Mouse (Mus musculus) limb, embryonic 14.5 days (tissue): ENCODE results near the gene Taf7l. TPM values are rescaled to one million over a fixed set of nuclear protein-coding genes. Genes with fewer than 3 reads are reported as not detected.

Experiments
- ATAC-seq: fragments of 200-750 bp; cut with Nextera tagmentation; 2 replicates; pipeline ENCODE4 v1.8.0; 2017; ENCODE audit warnings: low read depth, moderate number of reproducible peaks, moderate TSS enrichment; ENCODE audit not compliant: low FRiP score
- DNase-seq: peaks from one replicate; pipeline ENCODE4 v3.0.0-alpha.2; 2015; ENCODE audit warnings: low spot score
- H3K27ac ChIP-seq: fragments of 300-500 bp; sonication (generic); replicated peaks from 2 replicates; pipeline ENCODE4 v1.5.1; 2014; ENCODE audit warnings: low read depth, mild to moderate bottlenecking, low read length, moderate library complexity, mixed read lengths
- H3K27me3 ChIP-seq: fragments of 300-500 bp; sonication (generic); 2 replicates; pipeline ENCODE4 v1.6.1; 2014; ENCODE audit warnings: low read length, mixed read lengths; ENCODE audit not compliant: control insufficient read depth, insufficient read depth
- H3K36me3 ChIP-seq: fragments of 300-500 bp; sonication (generic); 2 replicates; pipeline ENCODE4 v1.6.1; 2014; ENCODE audit warnings: mild to moderate bottlenecking, low read length, moderate library complexity, mixed read lengths; ENCODE audit not compliant: control insufficient read depth, insufficient read depth
- H3K4me1 ChIP-seq: fragments of 300-500 bp; sonication (generic); 2 replicates; pipeline ENCODE4 v1.6.1; 2014; ENCODE audit warnings: antibody characterized with exemption, low read length, mixed read lengths; ENCODE audit not compliant: control insufficient read depth, insufficient read depth
- H3K4me2 ChIP-seq: fragments of 300-500 bp; sonication (generic); replicated peaks from 2 replicates; pipeline ENCODE4 v1.6.1; 2014; ENCODE audit warnings: low read depth, mild to moderate bottlenecking, low read length, moderate library complexity; ENCODE audit not compliant: severe bottlenecking
- H3K4me3 ChIP-seq: fragments of 300-500 bp; sonication (generic); replicated peaks from 2 replicates; pipeline ENCODE4 v1.5.1; 2014; ENCODE audit warnings: low read length
- H3K9ac ChIP-seq: fragments of 300-500 bp; sonication (generic); 2 replicates; pipeline ENCODE4 v1.6.1; 2014; ENCODE audit warnings: mild to moderate bottlenecking, low read depth, low read length, moderate library complexity; ENCODE audit not compliant: severe bottlenecking
- H3K9me3 ChIP-seq: fragments of 300-500 bp; sonication (generic); 2 replicates; pipeline ENCODE4 v1.6.1; 2016; ENCODE audit warnings: low read length; ENCODE audit not compliant: control insufficient read depth
- POLR2A ChIP-seq: fragments of 200-500 bp; IDR thresholded peaks from 2 replicates; pipeline ENCODE4 v1.8.0; 2012; ENCODE audit warnings: inconsistent platforms, mild to moderate bottlenecking, moderate library complexity, borderline replicate concordance; ENCODE audit not compliant: insufficient read depth, insufficient read length; ENCODE audit errors: extremely low read depth
- WGBS: fragments of 180-500 bp; shearing (Covaris S2); extraction: QIAGEN DNeasy Blood & Tissue Kit; methylation state at CpG from one replicate; pipeline ENCODE4 v1.1.7; 2014; 5-methylcytosine and 5-hydroxymethylcytosine counted together
- polyA plus RNA-seq, 2 experiments: library from polyadenylated mRNA; depleted of rRNA in 1 of 2; stranded (reverse) in 1 of 2; unstranded in 1 of 2; fragments of >200 nt; fragmentation: Nextera tagmentation in 1 of 2; extraction: Ambion mirVana in 1 of 2; gene quantifications; 2 replicates each; pipeline versions ENCODE4 v1.2.1 to v1.2.3; 2012 to 2014

The Taf7l gene
- polyA plus RNA-seq, 2 experiments: 0.28 to 0.94 TPM

- no peak overlapping the region for H3K9ac ChIP-seq
- no peaks in the 10 kb centered on the region for H3K4me1 ChIP-seq
- H3K27ac ChIP-seq: no peak overlapping the region
- ATAC-seq (no peak), DNase-seq (no peak)
- H3K27me3 ChIP-seq: no peaks in the 10 kb centered on the region
- 78% methylated on average over 3 of the region's 3 CpGs for WGBS
- no peak for TF ChIP-seq POLR2A
- H3K36me3 ChIP-seq: no peaks in the 10 kb centered on the region
- no peak overlapping the region for H3K4me3 ChIP-seq
- no peaks in the 10 kb centered on the region for H3K9me3 ChIP-seq
- H3K4me2 ChIP-seq: no peak overlapping the region
Measured at GRCm38 (mm10) chrX:134481720-134482119, 5.4 kb upstream of the Taf7l start.

GRCm38 (mm10) chrX:134474988-134475710 lies 1.1 kb downstream of the Taf7l start:
- WGBS: 62% methylated on average over 39 of the region's 67 CpGs
- Histone ChIP-seq H3K27me3 (no peaks in the 10 kb centered on the region), H3K4me2 (no peak overlapping the region), H3K4me3 (no peak overlapping the region), H3K9me3 (0 out of 2 replicates have a peak, but pooled peaks cover 8% of the 10 kb centered on the region), H3K27ac (no peak overlapping the region), H3K9ac (no peak overlapping the region), H3K36me3 (no peaks in the 10 kb centered on the region), H3K4me1 (no peaks in the 10 kb centered on the region)
- no peak for TF ChIP-seq POLR2A
- ATAC-seq (no peak), DNase-seq (no peak)

GRCm38 (mm10) chrX:134427307-134427706 lies 49.0 kb downstream of the Taf7l start:
- TF ChIP-seq POLR2A: no peak
- 66% methylated on average over 3 of the region's 3 CpGs for WGBS

GRCm38 (mm10) chrX:134426819-134427218 lies 49.5 kb downstream of the Taf7l start:
- DNase-seq (no peak), ATAC-seq (no peak)
- Histone ChIP-seq H3K4me1 (no peaks in the 10 kb centered on the region), H3K9ac (no peak overlapping the region), H3K27me3 (no peaks in the 10 kb centered on the region), H3K9me3 (no peaks in the 10 kb centered on the region), H3K36me3 (no peaks in the 10 kb centered on the region), H3K27ac (no peak overlapping the region), H3K4me2 (no peak overlapping the region), H3K4me3 (no peak overlapping the region)
- no peak for TF ChIP-seq POLR2A
- 73% methylated on average over 6 of the region's 6 CpGs for WGBS

More at GRCm38 (mm10) chrX:134427307-134427706, 49.0 kb downstream of the Taf7l start:
- Histone ChIP-seq H3K4me2 (no peak overlapping the region), H3K9me3 (no peaks in the 10 kb centered on the region), H3K36me3 (no peaks in the 10 kb centered on the region), H3K4me3 (no peak overlapping the region), H3K27me3 (no peaks in the 10 kb centered on the region), H3K9ac (no peak overlapping the region), H3K4me1 (no peaks in the 10 kb centered on the region), H3K27ac (no peak overlapping the region)
- DNase-seq (no peak), ATAC-seq (no peak)

- Histone ChIP-seq H3K27ac (no peak overlapping the region), H3K4me2 (no peak overlapping the region), H3K4me3 (no peak overlapping the region), H3K4me1 (no peaks in the 10 kb centered on the region), H3K36me3 (no peaks in the 10 kb centered on the region), H3K27me3 (no peaks in the 10 kb centered on the region), H3K9ac (no peak overlapping the region), H3K9me3 (no peaks in the 10 kb centered on the region)
- ATAC-seq (no peak), DNase-seq (no peak)
- TF ChIP-seq POLR2A: no peak
- 87% methylated on average over 10 of the region's 10 CpGs for WGBS
Measured at GRCm38 (mm10) chrX:134425798-134426197, 50.5 kb downstream of the Taf7l start.
